Comparison of ENCODE assay signal across 8 mouse cellular contexts in genomic region chr14:60633961-60634864, GRCm38 (mm10). TPM values are rescaled to one million over a fixed set of nuclear protein-coding genes. Genes with fewer than 3 reads are reported as not detected.
DNase-seq lines count a peak whose midpoint lies in the region; ATAC-seq lines count a peak whose summit lies in the region.

Gene Spata13 (plus strand): TSS chr14:60634001.

- under 1% methylated on average over 45 of the region's 50 CpGs for WGBS in hindbrain, embryonic 11.5 days

- peak within 1 kb of the TSS; percentile 91 for H3K4me2 ChIP-seq in hindbrain, embryonic 11.5 days (replicated peaks; ENCODE audit: low read depth, low read length)

- ATAC-seq in hindbrain, embryonic 11.5 days (ENCODE audit: low FRiP score) = peak; percentile 86

- H3K9me3 ChIP-seq in hindbrain, embryonic 11.5 days (ENCODE audit: control insufficient read depth, low read length) = no peaks in the 10 kb centered on the region

- H3K4me3 ChIP-seq in hindbrain, embryonic 11.5 days (ENCODE audit: low read depth, low read length) = peak within 1 kb of the TSS; percentile 82

- no peaks in the 10 kb centered on the region for H3K36me3 ChIP-seq in hindbrain, embryonic 11.5 days (ENCODE audit: control insufficient read depth, insufficient read depth, low read length)

- peak within 1 kb of the TSS; percentile 81 for H3K27ac ChIP-seq in hindbrain, embryonic 11.5 days (ENCODE audit: low read depth, low read length)

- H3K27me3 ChIP-seq in hindbrain, embryonic 11.5 days (ENCODE audit: control insufficient read depth, insufficient read depth, low read length) = no peaks in the 10 kb centered on the region

- H3K4me1 ChIP-seq in hindbrain, embryonic 11.5 days (replicated peaks; ENCODE audit: control insufficient read depth, insufficient read depth, low read length) = peaks cover 7% of the 10 kb centered on the region; the same call in 1 of the 2 replicates

- H3K9ac ChIP-seq in hindbrain, embryonic 11.5 days (ENCODE audit: low read depth, low read length) = peak within 1 kb of the TSS; percentile 80

- peak; percentile 18 for DNase-seq in NIH3T3 (ENCODE audit: low read depth)
- peak; percentile 70 for DNase-seq in cerebellum, adult 9-11 months
- DNase-seq in frontal cortex, postnatal 10 days (ENCODE audit: low spot score in 2 of 2) = peak; percentile 55 to 81
- DNase-seq in hindbrain, embryonic 11.5 days (ENCODE audit: low spot score) = peak; percentile 97
- DNase-seq in layer of hippocampus, postnatal 14 days (ENCODE audit: low spot score in 2 of 2) = peak; percentile 57 to 74
- DNase-seq in lung, postnatal 10 days = peak; percentile 94
- DNase-seq in retina, adult 2 months (ENCODE audit: low read depth, low spot score) = peak; percentile 38
- peak; percentile 88 to 91 for DNase-seq in thymus, postnatal 36 days

RNA-seq across cellular contexts. Expression of gene Spata13, which starts in this region (rescaled TPM):
- 58.8 and 73.2 TPM in 2 replicates for polyA plus RNA-seq in hindbrain, embryonic 11.5 days (2014; fragmentation: Nextera tagmentation; extraction: Ambion mirVana)
- total RNA-seq in layer of hippocampus, postnatal 14 days (2021) = 10 to 100 TPM; 25.2 to 30.5 TPM

Comparison
In these comparisons a context has a peak if more than half of its experiments do, and no peak if none do; other contexts are left out.
1. Peak in every context shown above with its lines: DNase-seq, ATAC-seq, H3K4me3 ChIP-seq and H3K27ac ChIP-seq.
2. DNase-seq: peak in every context shown above with its lines; median percentile 97 in hindbrain, embryonic 11.5 days; 94 in lung, postnatal 10 days; 90 in thymus, postnatal 36 days; 70 in cerebellum, adult 9-11 months; 68 in frontal cortex, postnatal 10 days; 66 in layer of hippocampus, postnatal 14 days; 38 in retina, adult 2 months; 18 in NIH3T3.